11 mouse cellular contexts compared by ENCODE assay signal in genomic region chr11:57688179-57688929, GRCm38 (mm10). TPM values are rescaled to one million over a fixed set of nuclear protein-coding genes. Genes with fewer than 3 reads are reported as not detected.
DNase-seq lines count a peak whose midpoint lies in the region; ATAC-seq and TF ChIP-seq lines count a peak whose summit lies in the region.
"Had no signal": no experiment of that assay in that cellular context is flagged by ENCODE, and none has a peak within 500 bp of the region (broad histone marks: within the 10 kb centered on the region; RNA-seq: fewer than 3 reads in every experiment).

No protein-coding gene starts in this region.

- no peak for TF ChIP-seq CTCF in liver, embryonic 14.5 days (IDR thresholded peaks at IDR 0.05; ENCODE audit: low read depth)
- TF ChIP-seq CTCF in stomach, postnatal 0 days (IDR thresholded peaks at IDR 0.05; ENCODE audit: low read depth), result no peak

- H3K9ac ChIP-seq in heart, embryonic 14.5 days (ENCODE audit: low read length), result no peak overlapping the region; the same call in 1 of the 2 replicates
- H3K9ac ChIP-seq in liver, embryonic 14.5 days (replicated peaks), result no peak overlapping the region; the same call in 1 of the 2 replicates
- no peak overlapping the region for H3K9ac ChIP-seq in stomach, postnatal 0 days (ENCODE audit: low read length)
- H3K9ac ChIP-seq: neural tube, embryonic 13.5 days; stomach, embryonic 15.5 days had no signal

- H3K36me3 ChIP-seq in heart, embryonic 14.5 days (ENCODE audit: control insufficient read depth, insufficient read depth, low read length), result no peaks in the 10 kb centered on the region
- no peaks in the 10 kb centered on the region for H3K36me3 ChIP-seq in liver, embryonic 14.5 days (replicated peaks; ENCODE audit: control insufficient read depth, insufficient read depth, low read depth)
- H3K36me3 ChIP-seq in stomach, postnatal 0 days (ENCODE audit: control insufficient read depth, insufficient read depth, low read length), result no peaks in the 10 kb centered on the region
- H3K36me3 ChIP-seq: hindbrain, embryonic 10.5 days; neural tube, embryonic 13.5 days; stomach, embryonic 15.5 days had no signal

- H3K4me2 ChIP-seq in heart, embryonic 14.5 days (ENCODE audit: low read length), result no peak overlapping the region
- H3K4me2 ChIP-seq in liver, embryonic 14.5 days (ENCODE audit: low read depth), result peak overlapping the region; percentile 25; the same call in 1 of the 2 replicates
- H3K4me2 ChIP-seq in stomach, postnatal 0 days (replicated peaks; ENCODE audit: low read depth), result no peak overlapping the region
- H3K4me2 ChIP-seq: neural tube, embryonic 13.5 days; stomach, embryonic 15.5 days had no signal

- DNase-seq in urinary bladder, postnatal 14 days (ENCODE audit: low spot score), result peak; percentile 45
- DNase-seq in urinary bladder, postnatal 4 days (ENCODE audit: low spot score in 2 of 2), result no peak
- DNase-seq in liver, embryonic 14.5 days (ENCODE audit: low read depth in 3 of 3, low spot score in 3 of 3), result peak in 1 of 3 experiments; percentile 15
- DNase-seq in stomach, postnatal 0 days (ENCODE audit: low spot score), result no peak
- DNase-seq in layer of hippocampus, adult 8-10 months (ENCODE audit: low spot score in 2 of 2), result no peak
- DNase-seq in right cerebral cortex, adult 2 months (ENCODE audit: low spot score in 2 of 2), result no peak
- DNase-seq in left cerebral cortex, postnatal 4 days, result no peak

- no peak overlapping the region for H3K27ac ChIP-seq in heart, embryonic 14.5 days (replicated peaks in 1 of 2; ENCODE audit: control insufficient read depth in 1 of 2, insufficient read depth in 1 of 2, low read depth in 2 of 2, low read length in 2 of 2)
- peak overlapping the region; percentile 4 for H3K27ac ChIP-seq in liver, embryonic 14.5 days
- H3K27ac ChIP-seq in stomach, postnatal 0 days (replicated peaks), result peak overlapping the region; percentile 53
- H3K27ac ChIP-seq: hindbrain, embryonic 10.5 days; neural tube, embryonic 13.5 days; stomach, embryonic 15.5 days had no signal

- no peak for TF ChIP-seq EP300 in liver, embryonic 14.5 days (IDR thresholded peaks at IDR 0.05; ENCODE audit: low read depth)
- TF ChIP-seq EP300 in stomach, postnatal 0 days (optimal IDR thresholded peaks at IDR 0.05), result no peak

- peak; percentile 22; the same call in 1 of the 2 replicates for ATAC-seq in heart, embryonic 14.5 days (ENCODE audit: insufficient number of reproducible peaks, insufficient read depth, low FRiP score, low read depth)
- ATAC-seq in liver, embryonic 14.5 days (ENCODE audit: insufficient read depth), result peak; percentile 38; the same call in 1 of the 2 replicates
- peak; percentile 67; the same call in 1 of the 2 replicates for ATAC-seq in stomach, postnatal 0 days (ENCODE audit: low FRiP score, low TSS enrichment)

- intact Hi-C loops in left cerebral cortex, postnatal 4 days (cut with DNase I), result no loop called here

- no peaks in the 10 kb centered on the region for H3K27me3 ChIP-seq in heart, embryonic 14.5 days (ENCODE audit: control insufficient read depth, insufficient read depth, low read length)
- H3K27me3 ChIP-seq in liver, embryonic 14.5 days (ENCODE audit: control insufficient read depth, insufficient read depth, low read length), result no peaks in the 10 kb centered on the region
- no peaks in the 10 kb centered on the region for H3K27me3 ChIP-seq in stomach, postnatal 0 days (ENCODE audit: control insufficient read depth, insufficient read depth, low read length)
- H3K27me3 ChIP-seq: stomach, embryonic 15.5 days had no signal

- H3K4me1 ChIP-seq in heart, embryonic 14.5 days (ENCODE audit: control insufficient read depth in 2 of 2, insufficient read depth in 2 of 2, low read length in 2 of 2), result peaks cover 27 to 28% of the 10 kb centered on the region in 2 experiments
- H3K4me1 ChIP-seq in liver, embryonic 14.5 days (replicated peaks; ENCODE audit: control insufficient read depth in 2 of 2, insufficient read depth in 2 of 2, low read length in 1 of 2), result peaks cover 54 to 57% of the 10 kb centered on the region in 2 experiments
- peaks cover 9% of the 10 kb centered on the region; the same call in 1 of the 2 replicates for H3K4me1 ChIP-seq in stomach, postnatal 0 days (replicated peaks; ENCODE audit: control insufficient read depth, insufficient read depth)

- no peak overlapping the region for H3K4me3 ChIP-seq in heart, embryonic 14.5 days (ENCODE audit: control insufficient read depth in 1 of 2, insufficient read depth in 1 of 2, low read depth in 1 of 2, low read length in 2 of 2)
- H3K4me3 ChIP-seq in liver, embryonic 14.5 days (ENCODE audit: insufficient read depth in 1 of 2, low read depth in 2 of 2, low read length in 2 of 2), result no peak overlapping the region
- H3K4me3 ChIP-seq in stomach, postnatal 0 days (ENCODE audit: low read depth, low read length), result no peak overlapping the region
- H3K4me3 ChIP-seq: hindbrain, embryonic 10.5 days; neural tube, embryonic 13.5 days; stomach, embryonic 15.5 days had no signal

- H3K9me3 ChIP-seq in heart, embryonic 14.5 days (ENCODE audit: control insufficient read depth, low read length), result no peaks in the 10 kb centered on the region
- no peaks in the 10 kb centered on the region for H3K9me3 ChIP-seq in liver, embryonic 14.5 days (ENCODE audit: control insufficient read depth, low read length)
- no peaks in the 10 kb centered on the region for H3K9me3 ChIP-seq in stomach, postnatal 0 days (ENCODE audit: control insufficient read depth, low read length)
- H3K9me3 ChIP-seq: hindbrain, embryonic 10.5 days; neural tube, embryonic 13.5 days; stomach, embryonic 15.5 days had no signal

- 48% methylated on average over 14 of the region's 14 CpGs for WGBS in heart, embryonic 14.5 days
- WGBS in liver, embryonic 14.5 days (ENCODE audit: insufficient replicate concordance), result 49% methylated on average over 14 of the region's 14 CpGs
- 39% methylated on average over 14 of the region's 14 CpGs for WGBS in stomach, postnatal 0 days

RNA-seq across cellular contexts. Expression of gene Galnt10, which starts 43.1 kb away (rescaled TPM):
- polyA plus RNA-seq in heart, embryonic 14.5 days (2014; fragmentation: Nextera tagmentation; extraction: Ambion mirVana), result 6.3 and 6.6 TPM in 2 replicates
- 11.8 and 13.1 TPM in 2 replicates for polyA plus RNA-seq in liver, embryonic 14.5 days (2012; rRNA removed)
- 13.9 and 17.9 TPM in 2 replicates for polyA plus RNA-seq in liver, embryonic 14.5 days (2014; fragmentation: Nextera tagmentation; extraction: Ambion mirVana)
- polyA plus RNA-seq in stomach, postnatal 0 days (2015; fragmentation: Nextera tagmentation; extraction: Ambion mirVana), result 8.8 and 9.6 TPM in 2 replicates
- 10 to 100 TPM in 1 of 4 experiments, 1 to 10 TPM in 3; 6.2 to 10.1 (median 7.3) TPM for total RNA-seq in layer of hippocampus, adult 8-10 months (2022)
- 10 to 100 TPM; 11.7 to 12.4 TPM for total RNA-seq in left cerebral cortex, postnatal 4 days (2021)

Comparison
In these comparisons a context has a peak if more than half of its experiments do, and no peak if none do; other contexts are left out.
1. H3K27ac ChIP-seq: peak in liver, embryonic 14.5 days (single experiment) and stomach, postnatal 0 days (single experiment); none in heart, embryonic 14.5 days (0 of 2).
2. Peak in every context shown above with its lines, with median percentiles within 50 percentile points of each other: ATAC-seq.